Mouse (Mus musculus) kidney, postnatal 10 days (tissue): ENCODE measurements at regions not wholly inside any gene's neighbourhood (a gene's known extent, or its start where the extent isn't known, plus 50 kb on each side); places are given as distances from the start of the nearest gene placed in this dataset.

Experiments used
- DNase-seq: peaks from one replicate; pipeline ENCODE4 v3.0.0; 2021; ENCODE audit warnings: mixed read lengths

DNA sequence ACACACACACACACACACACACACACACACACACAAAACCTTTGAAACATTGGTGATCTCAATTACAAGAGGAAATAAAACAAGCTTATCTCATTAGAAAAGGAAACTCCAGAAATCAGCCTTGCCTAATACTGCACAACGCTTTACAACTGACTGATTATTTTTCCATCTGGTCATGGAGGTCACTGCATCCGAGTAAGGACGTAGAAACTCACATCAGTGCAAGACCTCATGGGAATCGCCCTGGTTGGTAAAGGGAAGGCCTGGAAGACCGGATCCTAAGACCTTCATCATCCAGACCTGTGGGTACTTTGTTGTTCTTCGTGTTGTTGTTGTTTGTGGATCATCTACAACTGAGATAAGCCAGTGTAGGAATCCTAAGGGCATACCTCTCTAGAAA is 77.8 kb upstream of the Sestd1 start:
- no peak for DNase-seq

DNA sequence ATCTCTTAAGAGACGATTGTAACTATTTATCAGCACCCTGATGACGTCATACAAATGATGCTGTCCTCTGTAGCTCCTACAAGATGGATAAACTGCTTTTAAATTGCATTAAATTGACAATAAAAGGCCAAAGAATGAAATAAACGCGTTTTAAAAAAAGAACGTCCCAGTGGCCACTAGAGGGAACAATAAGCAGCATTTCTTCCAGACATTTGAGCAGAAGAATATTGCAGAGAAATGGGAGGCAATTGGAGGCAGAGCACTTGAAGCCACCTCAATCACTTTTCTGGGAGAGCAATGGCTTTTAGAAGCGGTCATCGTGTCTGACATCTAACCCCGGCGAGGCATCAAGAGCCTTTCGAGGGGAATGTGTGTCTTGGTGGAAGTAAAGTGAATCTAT is 76.4 kb upstream of the Sestd1 start:
- DNase-seq, result no peak

DNA sequence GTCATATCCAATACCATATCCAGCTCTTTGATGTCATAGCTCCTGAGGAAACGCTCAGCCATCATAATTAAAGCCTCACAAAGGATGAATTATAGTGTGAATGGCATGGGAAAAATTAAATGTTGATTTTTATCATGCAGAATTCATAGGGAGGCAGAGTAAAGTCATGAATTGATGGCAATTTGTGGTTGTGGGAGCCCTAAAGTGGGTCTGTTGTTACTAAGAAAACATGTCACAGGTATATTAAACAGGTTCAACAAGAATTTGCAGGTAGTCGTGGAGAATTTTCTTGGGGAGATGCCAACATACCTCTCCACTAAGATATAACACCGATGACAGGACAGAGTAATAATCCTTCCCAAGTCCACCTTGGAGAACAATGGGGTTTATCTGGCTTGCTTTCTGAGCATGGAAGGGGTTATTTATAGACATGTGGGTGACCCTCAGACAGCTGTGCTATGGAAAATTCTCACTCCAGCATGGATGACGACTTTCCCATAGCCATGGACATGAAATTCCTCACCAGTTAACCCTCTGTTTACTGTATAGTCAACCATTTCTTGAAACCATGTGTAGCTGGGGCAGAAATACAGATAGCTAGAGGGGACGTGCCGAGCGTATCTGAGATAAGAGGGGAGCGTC is 71.7 kb upstream of the Sestd1 start:
- no peak for DNase-seq

GRCm38 (mm10) chr2:77347027-77347426 is 66.6 kb upstream of the Sestd1 start:
- no peak for DNase-seq

- DNase-seq, result no peak
Measured at GRCm38 (mm10) chr2:77343736-77344440, 63.5 kb upstream of the Sestd1 start.

GRCm38 (mm10) chr2:77342416-77342815 is 62.0 kb upstream of the Sestd1 start:
- DNase-seq, result no peak

- peak; percentile 97 for DNase-seq
Measured at GRCm38 (mm10) chr2:77341575-77342332, 61.4 kb upstream of the Sestd1 start.

- DNase-seq, result no peak
Measured at GRCm38 (mm10) chr2:77340076-77340475, 59.7 kb upstream of the Sestd1 start.

GRCm38 (mm10) chr2:77337786-77338406 is 57.5 kb upstream of the Sestd1 start:
- DNase-seq, result no peak

DNA sequence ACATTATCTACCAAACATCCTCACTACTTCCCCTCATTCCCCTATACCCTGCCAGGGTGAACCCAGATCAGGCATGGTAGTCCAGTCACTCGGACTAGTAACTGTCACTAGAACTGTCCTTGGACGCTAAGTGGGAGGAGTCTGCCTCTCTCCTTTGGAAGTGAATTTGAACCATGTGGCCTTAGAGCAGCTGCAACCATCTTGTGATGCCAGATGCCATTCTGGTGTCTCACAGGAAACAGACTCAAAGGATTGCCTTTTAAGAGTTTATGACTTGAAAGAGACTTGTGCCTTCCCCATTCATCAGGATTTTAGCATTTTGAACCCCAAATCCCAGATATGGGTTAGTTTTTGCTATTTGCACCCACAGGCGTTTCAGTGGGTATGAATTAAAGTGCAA is 56.9 kb upstream of the Sestd1 start:
- no peak for DNase-seq

DNA sequence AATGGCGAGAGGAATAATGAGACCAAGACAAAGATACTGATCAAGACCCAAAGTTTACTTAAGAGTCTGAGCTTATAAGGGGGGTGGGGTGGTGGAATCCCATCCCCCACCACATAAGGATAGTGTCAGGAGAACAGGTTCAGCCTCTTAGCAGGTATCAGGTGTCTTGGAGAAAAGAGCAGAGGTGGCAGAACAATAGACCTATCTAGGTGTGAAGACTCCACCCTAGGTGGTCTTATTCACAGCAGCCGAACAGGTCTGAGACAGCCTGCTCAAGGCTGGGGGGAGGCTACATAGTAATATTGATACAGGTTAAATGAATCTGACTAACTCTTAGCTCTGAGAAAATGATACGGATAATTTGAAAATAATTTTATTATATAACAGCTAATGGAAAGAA is 56.4 kb upstream of the Sestd1 start:
- DNase-seq, result no peak

DNA sequence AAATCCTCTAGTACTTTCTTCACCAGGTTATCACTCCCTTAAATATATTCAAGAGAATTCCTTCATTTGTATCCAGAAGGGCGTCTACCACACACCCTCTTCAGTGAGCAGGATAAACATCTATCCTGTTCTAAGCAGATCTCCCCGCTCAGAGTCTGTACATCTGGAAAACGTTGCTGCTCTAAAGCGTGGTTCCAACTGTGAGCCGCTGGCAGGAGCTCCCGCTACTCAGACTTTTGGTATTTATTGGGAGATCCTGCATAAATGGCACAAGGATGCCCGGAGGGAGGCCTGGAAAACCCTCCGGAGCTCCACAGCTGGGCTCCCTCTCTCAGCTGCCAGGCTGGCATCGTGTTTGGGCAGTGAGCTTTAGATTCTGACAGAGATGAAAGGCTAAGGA is 54.3 kb upstream of the Sestd1 start:
- DNase-seq, result no peak

GRCm38 (mm10) chr2:77333394-77334079 is 53.1 kb upstream of the Sestd1 start:
- DNase-seq, result no peak
